Mouse (Mus musculus): ENCODE measurements around the gene Slc37a3. TPM values are rescaled to one million over a fixed set of nuclear protein-coding genes. Genes with fewer than 3 reads are reported as not detected.

The Slc37a3 gene
- polyA plus RNA-seq, 1 experiment = 13.6 TPM

DNA sequence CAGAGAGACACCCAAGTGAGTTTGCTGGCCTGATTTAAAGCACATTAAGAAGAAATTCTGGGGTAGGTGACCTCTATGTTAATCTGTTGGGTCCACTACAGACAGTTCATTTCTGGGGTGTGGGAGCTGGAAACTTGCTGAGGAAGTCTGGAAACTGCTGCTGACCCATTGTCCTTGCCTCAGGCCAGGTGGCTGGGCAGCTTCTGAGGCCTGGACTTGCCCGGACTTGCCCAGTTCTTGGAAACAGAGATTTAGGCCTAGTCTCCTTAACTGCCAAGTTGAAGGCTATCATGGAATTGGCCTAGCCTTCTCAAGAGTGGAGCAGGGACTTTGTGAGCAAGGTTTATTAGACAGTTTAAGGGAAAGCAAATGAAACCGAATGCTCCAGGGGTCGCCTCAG, 92.6 kb downstream of the Slc37a3 start:
- no peak overlapping the region for H3K27ac ChIP-seq (ENCODE audit: control insufficient read depth, insufficient read depth, low read depth, low read length, poor library complexity)
- peaks cover 6% of the 10 kb centered on the region for H3K4me1 ChIP-seq (ENCODE audit: control insufficient read depth, insufficient read depth, low read length)
- no peak overlapping the region for H3K4me3 ChIP-seq (replicated peaks; ENCODE audit: control insufficient read depth, low read depth, low read length)
- 78% methylated on average over 3 of the region's 3 CpGs for WGBS
- TF ChIP-seq CTCF (IDR thresholded peaks at IDR 0.05; ENCODE audit: control insufficient read depth, insufficient read depth, low read length) (no peak), POLR2A (IDR thresholded peaks at IDR 0.05; ENCODE audit: borderline replicate concordance, control insufficient read depth, low read depth, low read length) (no peak)

Other genes with a start within 250 kb of the Slc37a3 start
- 15.3 and 20.2 TPM in 2 replicates for gene Kdm7a, start 170.9 kb downstream of the Slc37a3 start, polyA plus RNA-seq (2011; ENCODE audit: insufficient read depth, insufficient read length, low replicate concordance, missing spikeins)
- gene Rab19, start 3.5 kb upstream of the Slc37a3 start, polyA plus RNA-seq (2011; ENCODE audit: insufficient read depth, insufficient read length, low replicate concordance, missing spikeins) = 2.3 and 2.9 TPM in 2 replicates
- gene Mkrn1, start 42.8 kb upstream of the Slc37a3 start, polyA plus RNA-seq (2011; ENCODE audit: insufficient read depth, insufficient read length, low replicate concordance, missing spikeins) = 291 and 446 TPM in 2 replicates
- 1.3 and 1.9 TPM in 2 replicates for gene Dennd2a, start 180.2 kb upstream of the Slc37a3 start, polyA plus RNA-seq (2011; ENCODE audit: insufficient read depth, insufficient read length, low replicate concordance, missing spikeins)
- gene Adck2, start 196.2 kb upstream of the Slc37a3 start, polyA plus RNA-seq (2011; ENCODE audit: insufficient read depth, insufficient read length, low replicate concordance, missing spikeins) = 8.9 and 15.2 TPM in 2 replicates
- gene Gm42420, start 208.1 kb upstream of the Slc37a3 start, polyA plus RNA-seq (2011; ENCODE audit: insufficient read depth, insufficient read length, low replicate concordance, missing spikeins) = not detected in 2 replicates
- gene Ndufb2, start 214.9 kb upstream of the Slc37a3 start, polyA plus RNA-seq (2011; ENCODE audit: insufficient read depth, insufficient read length, low replicate concordance, missing spikeins) = 34.0 and 66.7 TPM in 2 replicates